Mouse (Mus musculus) lung, embryonic 15.5 days (tissue): ENCODE measurements around the gene Slc47a1. TPM values are rescaled to one million over a fixed set of nuclear protein-coding genes. Genes with fewer than 3 reads are reported as not detected.
"Not testable (repeated sequence)": the region's sequence is repeated elsewhere in the genome, so short reads cannot be mapped to it uniquely, and the experiment has no call there.

Experiments
- ATAC-seq: fragments of 200-750 bp; cut with Nextera tagmentation; 2 replicates; pipeline ENCODE4 v1.8.0; 2017; ENCODE audit warnings: moderate number of reproducible peaks, borderline replicate concordance; ENCODE audit not compliant: low FRiP score, low TSS enrichment; ENCODE audit errors: extremely low read depth
- H3K27ac ChIP-seq: fragments of 300-500 bp; sonication (generic); 2 replicates; pipeline ENCODE4 v1.5.1; 2015; ENCODE audit warnings: moderate library complexity, mild to moderate bottlenecking, inconsistent platforms
- H3K27me3 ChIP-seq: fragments of 300-500 bp; sonication (generic); 2 replicates; pipeline ENCODE4 v1.6.1; 2015; ENCODE audit warnings: inconsistent platforms
- H3K36me3 ChIP-seq: fragments of 300-500 bp; sonication (generic); 2 replicates; pipeline ENCODE4 v1.6.1; 2015; ENCODE audit warnings: inconsistent platforms
- H3K4me1 ChIP-seq: fragments of 300-500 bp; sonication (generic); 2 replicates; pipeline ENCODE4 v1.6.1; 2015; ENCODE audit warnings: inconsistent platforms
- H3K4me2 ChIP-seq: fragments of 300-500 bp; sonication (generic); 2 replicates; pipeline ENCODE4 v1.6.1; 2015; ENCODE audit warnings: inconsistent platforms, mild to moderate bottlenecking, moderate library complexity
- H3K4me3 ChIP-seq: fragments of 300-500 bp; sonication (generic); 2 replicates; pipeline ENCODE4 v1.5.1; 2015; ENCODE audit warnings: mild to moderate bottlenecking, inconsistent platforms
- H3K9ac ChIP-seq: fragments of 300-500 bp; sonication (generic); 2 replicates; pipeline ENCODE4 v1.6.1; 2015; ENCODE audit warnings: inconsistent platforms
- H3K9me3 ChIP-seq: fragments of 300-500 bp; sonication (generic); 2 replicates; pipeline ENCODE4 v1.6.1; 2016; ENCODE audit warnings: inconsistent platforms
- WGBS: fragments of 180-500 bp; shearing (Covaris S2); methylation state at CpG from one replicate; pipeline ENCODE4 v1.1.7; 2015; 5-methylcytosine and 5-hydroxymethylcytosine counted together
- polyA plus RNA-seq: library from polyadenylated mRNA; unstranded; fragments of >200 nt; fragmentation: Nextera tagmentation; extraction: Ambion mirVana; gene quantifications from 2 replicates; pipeline ENCODE4 v1.2.1, GENCODE M21; 2015

Gene Slc47a1
- polyA plus RNA-seq, 1 experiment from 2014 or later: 4.4 TPM

GRCm38 (mm10) chr11:61309831-61310230, 68.3 kb downstream of the Slc47a1 start:
- no peaks in the 10 kb centered on the region for H3K36me3 ChIP-seq
- H3K9me3 ChIP-seq: no peaks in the 10 kb centered on the region
- no peak overlapping the region for H3K4me2 ChIP-seq
- no peaks in the 10 kb centered on the region for H3K27me3 ChIP-seq
- H3K4me3 ChIP-seq: no peak overlapping the region
- WGBS: 64% methylated on average over 12 of the region's 12 CpGs
- no peak overlapping the region for H3K9ac ChIP-seq
- H3K4me1 ChIP-seq: no peaks in the 10 kb centered on the region
- no peak overlapping the region for H3K27ac ChIP-seq
- ATAC-seq: no peak

- Histone ChIP-seq H3K27ac (no peak overlapping the region), H3K9ac (no peak overlapping the region), H3K9me3 (no peaks in the 10 kb centered on the region), H3K4me2 (no peak overlapping the region), H3K4me3 (no peak overlapping the region), H3K27me3 (no peaks in the 10 kb centered on the region), H3K36me3 (no peaks in the 10 kb centered on the region), H3K4me1 (no peaks in the 10 kb centered on the region)
- ATAC-seq: no peak
- whole genome bisulfite sequencing: 38% methylated on average over 7 of the region's 7 CpGs
Observed at GRCm38 (mm10) chr11:61307795-61308194, 70.3 kb downstream of the Slc47a1 start.

- H3K36me3 ChIP-seq: no peaks in the 10 kb centered on the region
- WGBS: 77% methylated on average over 4 of the region's 4 CpGs
- H3K9me3 ChIP-seq: no peaks in the 10 kb centered on the region
- H3K4me3 ChIP-seq: no peak overlapping the region
- H3K27ac ChIP-seq: no peak overlapping the region
- no peaks in the 10 kb centered on the region for H3K27me3 ChIP-seq
- no peak overlapping the region for H3K4me2 ChIP-seq
- no peak for ATAC-seq
- H3K9ac ChIP-seq: no peak overlapping the region
- peaks cover 7% of the 10 kb centered on the region for H3K4me1 ChIP-seq
Observed at GRCm38 (mm10) chr11:61305377-61305776, 72.8 kb downstream of the Slc47a1 start.

GRCm38 (mm10) chr11:61304535-61304934, 73.6 kb downstream of the Slc47a1 start:
- not testable (repeated sequence) for H3K4me3 ChIP-seq, H3K9ac ChIP-seq, H3K27me3 ChIP-seq, H3K9me3 ChIP-seq, H3K36me3 ChIP-seq, H3K27ac ChIP-seq, ATAC-seq, H3K4me2 ChIP-seq
- peaks cover 14% of the 10 kb centered on the region for H3K4me1 ChIP-seq
- WGBS: 94% methylated on average over 6 of the region's 10 CpGs

GRCm38 (mm10) chr11:61300716-61301392, 77.3 kb downstream of the Slc47a1 start:
- Histone ChIP-seq H3K36me3 (no peaks in the 10 kb centered on the region), H3K4me1 (peaks cover 14% of the 10 kb centered on the region), H3K9me3 (no peaks in the 10 kb centered on the region), H3K27me3 (no peaks in the 10 kb centered on the region), H3K9ac (peak overlapping the region; percentile 20; the same call in 1 of the 2 replicates), H3K4me2 (peak overlapping the region; percentile 45), H3K4me3 (peak overlapping the region; percentile 21; the same call in 1 of the 2 replicates), H3K27ac (0 out of 2 replicates have a peak overlapping the region, but pooled peaks have one; percentile 8)
- peak; percentile 72 for ATAC-seq
- WGBS: 19% methylated on average over 13 of the region's 16 CpGs

GRCm38 (mm10) chr11:61300205-61300604, 77.9 kb downstream of the Slc47a1 start:
- Histone ChIP-seq H3K4me3 (no peak overlapping the region), H3K36me3 (no peaks in the 10 kb centered on the region), H3K9ac (no peak overlapping the region), H3K4me2 (peak overlapping the region; percentile 45; the same call in 1 of the 2 replicates), H3K27me3 (no peaks in the 10 kb centered on the region), H3K4me1 (peaks cover 14% of the 10 kb centered on the region), H3K9me3 (no peaks in the 10 kb centered on the region), H3K27ac (no peak overlapping the region)
- ATAC-seq: 0 out of 2 replicates have a peak, but pooled peaks have one; percentile 31
- 46% methylated on average over 3 of the region's 3 CpGs for WGBS

GRCm38 (mm10) chr11:61297901-61298300, 80.2 kb downstream of the Slc47a1 start:
- H3K9me3 ChIP-seq: no peaks in the 10 kb centered on the region
- no peaks in the 10 kb centered on the region for H3K27me3 ChIP-seq
- no peak overlapping the region for H3K27ac ChIP-seq
- H3K4me3 ChIP-seq: no peak overlapping the region
- no peaks in the 10 kb centered on the region for H3K36me3 ChIP-seq
- no peak overlapping the region for H3K4me2 ChIP-seq
- peaks cover 21% of the 10 kb centered on the region for H3K4me1 ChIP-seq
- 45% methylated on average over 2 of the region's 2 CpGs for WGBS
- no peak overlapping the region for H3K9ac ChIP-seq
- no peak for ATAC-seq

- 92% methylated on average over 2 of the region's 2 CpGs for whole genome bisulfite sequencing
- Histone ChIP-seq H3K27me3 (no peaks in the 10 kb centered on the region), H3K9me3 (no peaks in the 10 kb centered on the region), H3K27ac (no peak overlapping the region), H3K9ac (no peak overlapping the region), H3K4me3 (no peak overlapping the region), H3K4me1 (peaks cover 21% of the 10 kb centered on the region), H3K4me2 (no peak overlapping the region), H3K36me3 (no peaks in the 10 kb centered on the region)
- ATAC-seq: no peak
Observed at GRCm38 (mm10) chr11:61297326-61297725, 80.8 kb downstream of the Slc47a1 start.

- Histone ChIP-seq H3K4me1 (peaks cover 21% of the 10 kb centered on the region), H3K4me2 (no peak overlapping the region), H3K27ac (no peak overlapping the region), H3K9ac (no peak overlapping the region), H3K36me3 (no peaks in the 10 kb centered on the region), H3K27me3 (no peaks in the 10 kb centered on the region), H3K4me3 (no peak overlapping the region), H3K9me3 (no peaks in the 10 kb centered on the region)
- no peak for ATAC-seq
- 88% methylated on average over 1 of the region's 1 CpGs for whole genome bisulfite sequencing
Observed at GRCm38 (mm10) chr11:61296556-61296955, 81.6 kb downstream of the Slc47a1 start.

- Histone ChIP-seq H3K9me3 (no peaks in the 10 kb centered on the region), H3K36me3 (no peaks in the 10 kb centered on the region)
- 85% methylated on average over 2 of the region's 2 CpGs for WGBS
Observed at GRCm38 (mm10) chr11:61295556-61295955, 82.6 kb downstream of the Slc47a1 start.

GRCm38 (mm10) chr11:61294431-61294830, 83.7 kb downstream of the Slc47a1 start:
- H3K4me2 ChIP-seq: no peak overlapping the region
- H3K4me1 ChIP-seq: 0 out of 2 replicates have a peak, but pooled peaks cover 6% of the 10 kb centered on the region
- H3K27ac ChIP-seq: peak overlapping the region; percentile 44; the same call in 1 of the 2 replicates
- 18% methylated on average over 3 of the region's 3 CpGs for WGBS
- H3K27me3 ChIP-seq: no peaks in the 10 kb centered on the region
- H3K4me3 ChIP-seq: no peak overlapping the region
- H3K9me3 ChIP-seq: no peaks in the 10 kb centered on the region
- no peak overlapping the region for H3K9ac ChIP-seq
- ATAC-seq: peak; percentile 35; the same call in 1 of the 2 replicates
- H3K36me3 ChIP-seq: no peaks in the 10 kb centered on the region

More at GRCm38 (mm10) chr11:61295556-61295955, 82.6 kb downstream of the Slc47a1 start:
- Histone ChIP-seq H3K27ac (no peak overlapping the region), H3K4me3 (no peak overlapping the region), H3K27me3 (no peaks in the 10 kb centered on the region), H3K4me2 (no peak overlapping the region), H3K4me1 (peaks cover 15% of the 10 kb centered on the region), H3K9ac (no peak overlapping the region)
- ATAC-seq: no peak
